Mouse (Mus musculus) megakaryocyte, embryonic 14.5 days (primary cell): ENCODE measurements around the gene Fgfr2.

Source experiments
- FLI1 ChIP-seq: IDR thresholded peaks from 2 replicates; pipeline ENCODE4 v1.6.1; 2012; ENCODE audit warnings: low read length, inconsistent platforms, mixed read lengths
- GATA1 ChIP-seq: IDR thresholded peaks from 3 replicates; pipeline ENCODE4 v1.6.1; 2012; ENCODE audit warnings: mixed read lengths, low read length, inconsistent platforms, borderline replicate concordance

DNA sequence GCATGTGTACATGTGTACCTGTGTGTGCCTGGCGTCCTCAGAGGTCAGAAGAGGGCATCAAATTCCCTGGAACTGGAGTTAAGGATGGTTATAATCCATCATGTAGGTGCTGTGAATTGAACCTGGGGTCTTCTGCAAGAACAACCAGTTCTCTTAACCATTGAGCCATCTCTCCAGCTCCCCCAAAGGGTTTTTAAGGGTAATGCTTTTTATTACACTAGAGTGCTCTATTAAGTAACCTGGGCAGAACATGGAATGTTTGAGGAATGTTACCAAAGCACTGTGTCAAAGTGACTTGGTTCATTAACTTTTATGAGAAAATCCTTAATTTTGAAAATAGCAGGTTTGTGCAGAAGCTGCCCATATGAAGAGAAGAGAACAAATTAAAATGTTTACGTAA, 151.1 kb downstream of the Fgfr2 start:
- TF ChIP-seq GATA1 (no peak), FLI1 (no peak)
